Mouse (Mus musculus) heart, adult 10 weeks (tissue): ENCODE data around the gene Mdm2. TPM values are rescaled to one million over a fixed set of nuclear protein-coding genes. Genes with fewer than 3 reads are reported as not detected.

Source experiments
- polyA plus RNA-seq: library from polyadenylated mRNA; stranded (reverse); fragments of 350-450 nt; fragmentation: Illumina TruSeq; extraction: RNeasy Lipid Tissue Mini Kit (QIAGEN cat#74804); gene quantifications from one replicate; pipeline ENCODE4 v1.2.3, GENCODE M21; 2014; ENCODE audit warnings: low read depth, low replicate concordance

The Mdm2 gene
- 42.6 TPM for polyA plus RNA-seq

GRCm38 (mm10) chr10:117710604-117711141 lies at the start of gene Mdm2:
Gene Mdm2 (minus strand): TSS chr10:117710758.

GRCm38 (mm10) chr10:117746297-117746883 lies 35.8 kb upstream of the Mdm2 start, which contains the start of gene Slc35e3:
Gene Slc35e3 (minus strand): TSS chr10:117746365.

Other genes starting within 250 kb of the Mdm2 start
- gene Cpm, start 81.3 kb downstream of the Mdm2 start, polyA plus RNA-seq = 3.2 TPM
- gene Slc35e3, start 35.6 kb upstream of the Mdm2 start, polyA plus RNA-seq = 7.6 TPM
- 9.3 TPM for gene Nup107, start 81.9 kb upstream of the Mdm2 start, polyA plus RNA-seq
- 49.3 TPM for gene Rap1b, start 135.3 kb upstream of the Mdm2 start, polyA plus RNA-seq